Mouse (Mus musculus): ENCODE measurements around the gene Ppih. TPM values are rescaled to one million over a fixed set of nuclear protein-coding genes. Genes with fewer than 3 reads are reported as not detected.

Ppih gene
- total and polyA plus RNA-seq, 2 experiments from 2014 or later: 41.7 to 60.0 TPM

DNA sequence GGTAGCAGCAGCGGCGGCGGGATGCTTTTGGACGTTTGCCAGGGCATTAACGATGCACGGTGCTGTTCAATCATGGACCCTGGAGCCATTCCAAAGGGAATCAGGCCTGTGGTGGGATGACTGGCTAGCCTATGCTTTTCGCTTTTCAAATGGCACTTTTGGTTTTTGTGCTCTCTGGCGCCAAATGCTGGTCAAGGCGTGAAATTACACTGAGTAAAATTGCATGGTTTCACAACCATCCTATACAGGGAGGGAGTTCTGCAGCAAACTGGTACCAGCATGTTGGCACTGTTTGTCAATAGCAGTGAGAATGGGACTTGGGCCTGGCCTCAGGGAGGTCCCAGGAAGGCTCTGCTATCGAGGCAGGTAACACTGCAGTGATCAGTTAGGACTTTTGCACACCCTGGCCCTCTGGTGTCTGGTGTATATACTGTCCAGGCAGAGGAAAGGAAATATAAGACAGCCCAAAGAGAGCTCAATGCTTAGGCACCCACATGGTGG lies 18.6 kb upstream of the Ppih start:
- ATAC-seq (peak; percentile 92), DNase-seq (peak; percentile 90)
- Histone ChIP-seq H3K4me2 (ENCODE audit: low read depth) (peak overlapping the region; percentile 29), H3K9ac (peak overlapping the region; percentile 26; the same call in 1 of the 2 replicates), H3K9me3 (ENCODE audit: low read length) (no peaks in the 10 kb centered on the region), H3K27me3 (ENCODE audit: insufficient read depth, low read length) (no peaks in the 10 kb centered on the region), H3K4me3 (ENCODE audit: low read depth, low read length) (no peak overlapping the region), H3K36me3 (ENCODE audit: insufficient read depth) (0 out of 2 replicates have a peak, but pooled peaks cover 3% of the 10 kb centered on the region), H3K27ac (ENCODE audit: low read depth, low read length) (peak overlapping the region; percentile 74), H3K4me1 (ENCODE audit: insufficient read depth) (no peaks in the 10 kb centered on the region; the same call in 1 of the 2 replicates)
- under 1% methylated on average over 10 of the region's 10 CpGs for WGBS
- peak; percentile 88 for TF ChIP-seq CTCF (IDR thresholded peaks at IDR 0.05; ENCODE audit: low read depth)

DNA sequence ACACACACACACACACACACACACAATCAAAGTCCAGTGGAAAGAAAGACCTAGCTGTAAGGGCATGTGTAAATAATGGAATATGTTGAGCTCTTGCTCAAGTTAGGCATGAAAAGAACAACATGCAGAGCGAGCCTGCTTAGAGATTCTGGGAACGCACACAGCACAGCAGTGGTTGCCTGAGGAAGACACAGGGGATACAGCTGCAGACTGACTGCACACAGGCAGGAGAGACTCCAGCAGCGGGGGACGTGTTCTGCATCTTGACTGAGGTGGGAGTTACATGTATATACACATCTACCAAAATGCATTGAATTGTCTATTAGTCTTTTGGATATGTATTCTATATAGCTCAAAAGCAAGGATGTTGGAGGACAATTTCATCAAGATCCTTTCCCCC lies 18.1 kb upstream of the Ppih start:
- Histone ChIP-seq H3K9me3 (ENCODE audit: low read length) (no peaks in the 10 kb centered on the region), H3K4me1 (ENCODE audit: insufficient read depth) (no peaks in the 10 kb centered on the region; the same call in 1 of the 2 replicates), H3K4me2 (ENCODE audit: low read depth) (peak overlapping the region; percentile 29), H3K27ac (ENCODE audit: low read depth, low read length) (peak overlapping the region; percentile 74), H3K4me3 (ENCODE audit: low read depth, low read length) (no peak overlapping the region), H3K9ac (peak overlapping the region; percentile 26; the same call in 1 of the 2 replicates), H3K27me3 (ENCODE audit: insufficient read depth, low read length) (no peaks in the 10 kb centered on the region), H3K36me3 (ENCODE audit: insufficient read depth) (0 out of 2 replicates have a peak, but pooled peaks cover 3% of the 10 kb centered on the region)
- DNase-seq: no peak
- 11% methylated on average over 4 of the region's 4 CpGs for WGBS
- no peak for TF ChIP-seq CTCF (IDR thresholded peaks at IDR 0.05; ENCODE audit: low read depth)
- ATAC-seq: peak; percentile 95

DNA sequence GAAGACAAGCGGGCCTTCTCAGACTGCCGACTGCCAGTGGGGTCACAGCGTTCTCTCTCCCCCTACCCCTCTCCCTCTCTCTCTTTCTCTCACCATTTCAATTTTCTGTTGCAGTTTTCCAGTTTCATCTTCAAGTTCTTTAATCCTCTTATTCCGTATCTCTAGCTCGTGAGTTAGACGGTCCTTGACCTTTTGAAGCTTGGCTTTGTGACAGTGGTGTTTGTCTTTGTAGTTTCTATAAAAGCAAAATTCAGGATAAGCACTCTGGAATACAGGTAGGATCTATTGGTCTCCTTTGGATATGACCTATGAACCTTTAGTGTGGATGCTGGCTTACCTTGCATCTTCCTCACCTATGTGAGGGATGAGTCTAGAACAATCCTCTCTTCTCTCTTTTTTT lies 13.1 kb upstream of the Ppih start:
- no peaks in the 10 kb centered on the region for H3K27me3 ChIP-seq (ENCODE audit: insufficient read depth, low read length)
- 89% methylated on average over 6 of the region's 6 CpGs for WGBS
- ATAC-seq (no peak), DNase-seq (no peak)
- H3K9me3 ChIP-seq (ENCODE audit: low read length): no peaks in the 10 kb centered on the region
- no peak overlapping the region for H3K27ac ChIP-seq (ENCODE audit: low read depth, low read length)
- no peaks in the 10 kb centered on the region for H3K36me3 ChIP-seq (ENCODE audit: insufficient read depth)
- no peak for TF ChIP-seq CTCF (IDR thresholded peaks at IDR 0.05; ENCODE audit: low read depth)
- H3K4me1 ChIP-seq (ENCODE audit: insufficient read depth): no peaks in the 10 kb centered on the region
- no peak overlapping the region for H3K4me3 ChIP-seq (ENCODE audit: low read depth, low read length)
- H3K4me2 ChIP-seq (ENCODE audit: low read depth): no peak overlapping the region
- H3K9ac ChIP-seq: no peak overlapping the region

GRCm38 (mm10) chr4:119320896-119321550 lies 677 bp upstream of the Ppih start:
- DNase-seq: peak; percentile 10
- Histone ChIP-seq H3K27me3 (ENCODE audit: insufficient read depth, low read length) (no peaks in the 10 kb centered on the region), H3K27ac (ENCODE audit: low read depth, low read length) (peak overlapping the region; percentile 93), H3K4me2 (ENCODE audit: low read depth) (peak overlapping the region; percentile 88), H3K36me3 (ENCODE audit: insufficient read depth) (peaks cover 22% of the 10 kb centered on the region), H3K4me3 (ENCODE audit: low read depth, low read length) (peak overlapping the region; percentile 64), H3K9ac (peak overlapping the region; percentile 68), H3K9me3 (ENCODE audit: low read length) (no peaks in the 10 kb centered on the region), H3K4me1 (ENCODE audit: insufficient read depth) (peaks cover 6% of the 10 kb centered on the region)
- peak; percentile 66 for ATAC-seq
- 35% methylated on average over 10 of the region's 10 CpGs for WGBS
- no peak for TF ChIP-seq CTCF (IDR thresholded peaks at IDR 0.05; ENCODE audit: low read depth)

DNA sequence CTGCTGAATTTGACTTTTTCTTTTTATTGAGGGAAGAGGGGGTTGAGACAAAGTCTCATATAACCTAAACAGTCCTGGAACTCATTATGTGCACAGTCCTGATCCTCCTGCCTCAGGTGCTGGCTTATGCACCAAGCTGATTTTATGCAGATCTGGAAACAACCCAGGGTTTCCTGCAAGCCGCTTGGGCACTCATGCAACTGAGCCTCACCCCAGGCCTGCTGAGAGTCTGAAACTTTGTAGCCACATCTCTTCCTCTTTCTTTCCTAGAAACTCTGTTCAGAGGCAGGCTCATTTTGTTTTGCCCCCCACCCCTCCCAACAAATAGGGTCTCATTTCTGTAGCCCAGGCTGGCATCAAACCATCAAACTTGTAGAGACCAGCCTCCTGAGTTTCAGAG lies 6.6 kb downstream of the Ppih start:
- Histone ChIP-seq H3K27me3 (ENCODE audit: insufficient read depth, low read length) (no peaks in the 10 kb centered on the region), H3K27ac (ENCODE audit: low read depth, low read length) (no peak overlapping the region), H3K9me3 (ENCODE audit: low read length) (no peaks in the 10 kb centered on the region), H3K36me3 (ENCODE audit: insufficient read depth) (peaks cover 64% of the 10 kb centered on the region), H3K4me2 (ENCODE audit: low read depth) (no peak overlapping the region), H3K9ac (no peak overlapping the region), H3K4me3 (ENCODE audit: low read depth, low read length) (no peak overlapping the region), H3K4me1 (ENCODE audit: insufficient read depth) (no peaks in the 10 kb centered on the region)
- no peak for TF ChIP-seq CTCF (IDR thresholded peaks at IDR 0.05; ENCODE audit: low read depth)
- 94% methylated on average over 1 of the region's 1 CpGs for WGBS
- ATAC-seq (no peak), DNase-seq (no peak)

- H3K27ac ChIP-seq (ENCODE audit: low read depth, low read length): no peak overlapping the region
- H3K36me3 ChIP-seq (ENCODE audit: insufficient read depth): peaks cover 27% of the 10 kb centered on the region
- no peaks in the 10 kb centered on the region for H3K9me3 ChIP-seq (ENCODE audit: low read length)
- no peak overlapping the region for H3K4me2 ChIP-seq (ENCODE audit: low read depth)
- no peak overlapping the region for H3K4me3 ChIP-seq (ENCODE audit: low read depth, low read length)
- 89% methylated on average over 5 of the region's 5 CpGs for WGBS
- no peaks in the 10 kb centered on the region for H3K4me1 ChIP-seq (ENCODE audit: insufficient read depth)
- no peak overlapping the region for H3K9ac ChIP-seq
- DNase-seq: no peak
- ATAC-seq: no peak
- no peaks in the 10 kb centered on the region for H3K27me3 ChIP-seq (ENCODE audit: insufficient read depth, low read length)
- TF ChIP-seq CTCF (IDR thresholded peaks at IDR 0.05; ENCODE audit: low read depth): no peak
Observed at GRCm38 (mm10) chr4:119305418-119305817, 14.9 kb downstream of the Ppih start.

DNA sequence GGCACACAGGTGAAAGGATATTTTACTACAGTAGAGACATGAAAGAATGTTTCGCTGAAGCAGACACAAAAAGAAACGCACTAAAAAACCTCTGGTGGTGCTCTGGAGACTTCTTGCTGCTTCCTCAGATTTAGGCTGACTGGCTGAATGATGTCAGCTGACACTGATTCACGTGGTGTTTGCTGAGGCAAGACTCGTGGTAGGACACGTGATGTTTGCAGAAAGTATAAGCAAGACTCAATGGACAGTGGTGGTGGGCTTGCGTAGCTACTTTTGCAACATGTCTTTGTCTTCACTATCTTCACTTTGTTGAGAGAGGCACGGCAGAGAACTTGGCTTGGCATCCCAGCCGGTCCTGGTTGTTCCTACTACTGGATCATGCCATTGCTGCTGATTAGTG lies 17.1 kb downstream of the Ppih start:
- no peak for ATAC-seq

More for the DNA sequence above, 17.1 kb downstream of the Ppih start:
- H3K36me3 ChIP-seq (ENCODE audit: insufficient read depth): peaks cover 13% of the 10 kb centered on the region
- H3K9ac ChIP-seq: no peak overlapping the region
- TF ChIP-seq CTCF (IDR thresholded peaks at IDR 0.05; ENCODE audit: low read depth): no peak
- H3K9me3 ChIP-seq (ENCODE audit: low read length): no peaks in the 10 kb centered on the region
- H3K4me2 ChIP-seq (ENCODE audit: low read depth): no peak overlapping the region
- no peak for DNase-seq
- no peaks in the 10 kb centered on the region for H3K4me1 ChIP-seq (ENCODE audit: insufficient read depth)
- no peaks in the 10 kb centered on the region for H3K27me3 ChIP-seq (ENCODE audit: insufficient read depth, low read length)
- H3K4me3 ChIP-seq (ENCODE audit: low read depth, low read length): no peak overlapping the region
- H3K27ac ChIP-seq (ENCODE audit: low read depth, low read length): no peak overlapping the region
- whole genome bisulfite sequencing: 92% methylated on average over 8 of the region's 8 CpGs
